Mouse (Mus musculus) bone marrow, adult 2 months (tissue): ENCODE measurements around the gene Itga1. TPM values are rescaled to one million over a fixed set of nuclear protein-coding genes. Genes with fewer than 3 reads are reported as not detected.

ENCODE experiments used
- H3K27ac ChIP-seq: fragments of 200-500 bp; 2 replicates; pipeline ENCODE4 v1.5.1; 2012; ENCODE audit warnings: low read depth, mild to moderate bottlenecking, control low read depth, inconsistent platforms, low read length; ENCODE audit not compliant: control insufficient read depth, poor library complexity, insufficient read depth
- H3K4me1 ChIP-seq: fragments of 200-500 bp; 2 replicates; pipeline ENCODE4 v1.6.1; 2011; ENCODE audit warnings: low read length; ENCODE audit not compliant: control insufficient read depth, insufficient read depth
- H3K4me3 ChIP-seq: fragments of 200-500 bp; replicated peaks from 2 replicates; pipeline ENCODE3; 2011; ENCODE audit warnings: mild to moderate bottlenecking, low read depth, low read length, control low read depth; ENCODE audit not compliant: control insufficient read depth
- CTCF ChIP-seq: fragments of 200-500 bp; IDR thresholded peaks from 2 replicates; pipeline ENCODE4 v1.5.1; 2011; ENCODE audit warnings: low read length, control low read depth; ENCODE audit not compliant: control insufficient read depth, insufficient read depth
- POLR2A ChIP-seq: fragments of 200-500 bp; IDR thresholded peaks from 2 replicates; pipeline ENCODE4 v1.6.1; 2011; ENCODE audit warnings: low read depth, mild to moderate bottlenecking, control low read depth, low read length, borderline replicate concordance; ENCODE audit not compliant: control insufficient read depth
- whole genome bisulfite sequencing: fragments of 180-500 bp; shearing (Covaris S2); methylation state at CpG from one replicate; pipeline ENCODE4 v1.1.7; 2018; 5-methylcytosine and 5-hydroxymethylcytosine counted together
- polyA plus RNA-seq: library from polyadenylated mRNA; stranded (reverse); fragments of >200 nt; gene quantifications from 2 replicates; pipeline ENCODE4 v1.2.4, GENCODE M21; 2011; ENCODE audit warnings: low replicate concordance; ENCODE audit not compliant: missing spikeins, insufficient read depth, insufficient read length

The Itga1 gene
- polyA plus RNA-seq, 1 experiment: 15.5 TPM

DNA sequence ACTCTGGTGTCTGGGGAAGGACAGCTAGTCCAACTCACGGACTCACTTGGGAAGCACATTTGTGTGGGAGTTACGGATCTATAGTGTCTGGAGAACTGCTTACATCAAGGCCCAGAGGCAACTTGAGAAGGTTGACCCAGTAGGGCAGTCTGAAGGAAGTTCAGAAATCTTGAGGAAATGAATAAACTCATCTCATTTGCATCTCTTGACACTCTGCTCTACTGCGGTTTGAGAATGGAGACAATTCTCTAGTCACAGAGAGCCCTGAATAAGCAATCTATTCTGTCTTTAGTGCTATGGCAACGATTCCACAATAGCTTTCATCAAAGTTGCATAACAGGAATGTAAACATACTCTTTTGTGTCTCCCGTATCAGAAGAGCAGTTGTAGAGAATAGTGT is 4.8 kb downstream of the Itga1 start:
- H3K4me1 ChIP-seq: no peaks in the 10 kb centered on the region; the same call in 1 of the 2 replicates
- WGBS: 63% methylated on average over 5 of the region's 5 CpGs
- H3K27ac ChIP-seq: no peak overlapping the region
- no peak for TF ChIP-seq CTCF
- no peak for TF ChIP-seq POLR2A
- H3K4me3 ChIP-seq: no peak overlapping the region

DNA sequence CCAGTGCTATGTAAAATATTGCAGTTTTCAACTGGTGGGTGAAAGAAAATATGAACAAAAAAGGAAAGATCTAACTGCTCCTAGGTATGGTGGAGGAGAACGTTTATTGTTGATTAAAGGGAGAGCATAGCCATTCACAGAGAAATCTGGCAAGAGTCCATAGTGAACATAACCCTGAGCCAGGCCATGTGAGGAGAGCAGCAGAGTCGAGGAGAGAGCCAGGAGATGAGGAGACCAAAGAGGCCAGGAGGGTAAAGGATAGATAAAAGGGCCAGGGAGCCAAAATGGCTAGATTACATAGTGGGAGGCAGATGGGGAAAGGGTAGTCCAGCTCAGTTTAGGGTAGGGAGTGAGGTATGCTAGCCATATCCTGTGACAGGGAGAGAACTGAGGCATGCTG is 5.5 kb downstream of the Itga1 start:
- no peak for TF ChIP-seq CTCF
- no peak for TF ChIP-seq POLR2A
- no peaks in the 10 kb centered on the region; the same call in none of the 2 replicates for H3K4me1 ChIP-seq
- no peak overlapping the region for H3K27ac ChIP-seq
- WGBS: 62% methylated on average over 2 of the region's 2 CpGs
- no peak overlapping the region for H3K4me3 ChIP-seq

GRCm38 (mm10) chr13:115095392-115095791 is 6.4 kb downstream of the Itga1 start:
- WGBS: 88% methylated on average over 2 of the region's 2 CpGs
- no peak overlapping the region for H3K27ac ChIP-seq
- TF ChIP-seq CTCF (no peak), POLR2A (no peak)
- H3K4me3 ChIP-seq: no peak overlapping the region
- no peaks in the 10 kb centered on the region; the same call in none of the 2 replicates for H3K4me1 ChIP-seq

DNA sequence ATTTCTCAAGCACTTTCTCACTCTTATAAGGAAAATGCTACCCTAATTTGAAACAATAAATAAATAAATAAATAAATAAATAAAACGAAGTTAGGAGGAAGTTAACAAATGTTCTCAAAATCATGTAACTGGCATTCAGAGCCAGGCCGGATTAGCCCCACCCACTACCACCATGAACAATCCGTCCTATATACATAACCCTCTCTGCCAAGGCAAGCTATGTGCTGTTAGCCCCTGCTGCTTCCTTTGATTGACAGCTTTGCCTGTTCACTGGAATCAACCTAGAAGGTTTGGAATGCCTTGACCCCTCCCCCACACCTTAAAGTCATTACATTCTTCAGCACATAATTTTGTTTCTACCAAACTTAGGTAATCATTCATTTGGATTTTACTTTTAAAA is 10.3 kb downstream of the Itga1 start:
- no peak overlapping the region for H3K27ac ChIP-seq
- no peak overlapping the region for H3K4me3 ChIP-seq
- 36% methylated on average over 3 of the region's 3 CpGs for WGBS
- H3K4me1 ChIP-seq: peaks cover 2% of the 10 kb centered on the region
- TF ChIP-seq POLR2A (no peak), CTCF (no peak)

GRCm38 (mm10) chr13:115090977-115091445 is 10.8 kb downstream of the Itga1 start:
- 35% methylated on average over 9 of the region's 9 CpGs for WGBS
- Histone ChIP-seq H3K4me3 (no peak overlapping the region), H3K27ac (peak overlapping the region; percentile 5; the same call in 1 of the 2 replicates), H3K4me1 (peaks cover 2% of the 10 kb centered on the region)
- TF ChIP-seq CTCF (no peak), POLR2A (no peak)

DNA sequence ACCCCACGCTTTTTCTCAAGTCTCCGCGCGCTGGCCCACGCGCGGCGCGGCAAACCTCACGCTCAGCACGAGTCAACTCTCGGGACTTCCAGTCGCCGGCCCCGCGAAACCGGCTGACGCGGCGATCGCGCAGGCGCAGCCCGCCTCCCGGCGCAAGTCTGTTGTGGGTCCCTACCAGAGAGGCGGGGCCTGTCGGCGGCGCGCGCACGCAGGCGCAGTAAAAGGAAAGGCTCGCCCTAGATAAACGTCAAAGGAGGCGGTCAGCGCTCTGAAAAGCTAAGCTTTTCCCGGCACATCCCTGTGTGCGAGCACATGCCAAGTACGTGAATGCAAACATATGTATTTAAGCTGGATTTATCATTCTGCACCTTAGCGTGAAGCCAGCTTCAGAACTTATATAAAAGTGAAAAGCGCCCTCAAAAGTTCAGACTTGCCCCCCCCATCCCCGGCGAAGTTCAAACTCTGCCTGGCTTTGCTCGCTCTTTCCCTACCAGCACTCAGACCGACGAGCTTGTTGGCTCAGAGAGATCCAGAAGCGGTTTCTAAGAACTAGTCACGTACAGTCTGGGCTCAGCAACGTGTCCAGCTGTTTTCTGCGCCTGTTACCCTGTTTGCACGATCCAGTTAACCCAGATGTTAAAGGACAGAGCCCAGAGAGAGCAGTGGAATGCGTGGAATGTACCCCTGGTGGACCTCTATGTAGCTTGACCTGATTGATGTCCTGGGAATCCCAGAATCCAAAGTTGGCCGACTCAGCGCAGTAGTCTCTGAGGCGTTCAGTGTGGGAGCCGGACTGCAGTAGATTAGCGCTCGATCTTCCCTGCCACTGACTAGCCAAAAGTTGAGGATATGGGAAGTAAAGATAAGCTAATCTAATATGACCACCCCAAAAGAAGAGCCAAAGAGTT is 11.4 kb downstream of the Itga1 start, which contains the start of gene Pelo:
Gene Pelo, minus strand, starts transcription at position 118 of the 908 bp plus-strand sequence.
- Histone ChIP-seq H3K27ac (peak within 1 kb of the TSS; percentile 73), H3K4me1 (peaks cover 2% of the 10 kb centered on the region), H3K4me3 (peak within 1 kb of the TSS; percentile 82)
- TF ChIP-seq POLR2A: peak; percentile 86; the same call in 1 of the 2 replicates
- no peak for TF ChIP-seq CTCF
- under 1% methylated on average over 60 of the region's 60 CpGs for WGBS

DNA sequence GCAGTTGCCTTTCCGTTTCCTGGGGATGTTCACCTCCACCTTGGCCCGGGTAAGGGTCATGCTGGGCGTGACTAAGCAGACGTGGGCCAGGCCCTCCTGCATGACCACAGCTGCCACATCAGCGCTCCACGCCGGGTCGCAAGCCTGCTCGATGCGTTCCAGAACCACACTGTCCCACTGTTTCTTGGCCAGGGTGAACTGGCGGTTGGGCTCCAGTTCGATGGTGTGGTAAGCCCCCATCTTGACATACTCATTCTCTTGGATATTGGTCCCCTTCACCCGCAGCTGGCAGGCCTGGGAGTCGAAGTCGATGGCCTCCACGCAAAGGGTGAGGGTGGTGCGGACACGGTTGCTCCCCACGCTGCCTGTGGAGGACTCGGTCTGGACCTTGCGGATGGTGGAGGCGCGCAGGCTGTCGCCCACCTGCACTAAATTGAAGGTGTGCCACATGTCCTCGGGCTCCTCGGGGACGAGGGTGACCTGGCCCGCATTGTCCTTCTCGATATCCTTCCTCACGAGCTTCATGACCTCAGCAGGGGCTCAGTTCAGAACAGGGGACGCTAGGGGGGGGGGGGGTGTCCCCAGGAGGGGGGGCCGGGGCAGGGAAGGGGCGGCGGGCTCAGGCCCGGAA is 12.3 kb downstream of the Itga1 start:
- no peak for TF ChIP-seq CTCF
- no peak for TF ChIP-seq POLR2A
- Histone ChIP-seq H3K4me3 (peak overlapping the region; percentile 82), H3K4me1 (peaks cover 2% of the 10 kb centered on the region), H3K27ac (peak overlapping the region; percentile 73; the same call in 1 of the 2 replicates)
- WGBS: under 1% methylated on average over 35 of the region's 35 CpGs

GRCm38 (mm10) chr13:115089020-115089394 is 12.8 kb downstream of the Itga1 start:
- peaks cover 2% of the 10 kb centered on the region for H3K4me1 ChIP-seq
- peak overlapping the region; percentile 82 for H3K4me3 ChIP-seq
- no peak for TF ChIP-seq CTCF
- WGBS: 49% methylated on average over 11 of the region's 11 CpGs
- no peak overlapping the region for H3K27ac ChIP-seq
